Comparison of ENCODE assay signal across 8 mouse cellular contexts in genomic region chr3:79586804-79587203, GRCm38 (mm10). TPM values are rescaled to one million over a fixed set of nuclear protein-coding genes. Genes with fewer than 3 reads are reported as not detected.
A peak's percentile ranks its signal among the peaks of the same experiment; 100 is the strongest.
DNase-seq lines count a peak whose midpoint lies in the region; ATAC-seq and TF ChIP-seq lines count a peak whose summit lies in the region.

No protein-coding gene starts in this region.

- no peak for TF ChIP-seq POLR2A in liver, adult 2 months (IDR thresholded peaks at IDR 0.05; ENCODE audit: extremely low read depth, insufficient read depth, low read length)
- TF ChIP-seq POLR2A in myocyte (IDR thresholded peaks at IDR 0.05; ENCODE audit: insufficient read length, low read depth) = no peak

- H3K36me3 ChIP-seq in C2C12 (ENCODE audit: control insufficient read depth, insufficient read depth) (no peaks in the 10 kb centered on the region), myocyte (ENCODE audit: control insufficient read depth, insufficient read depth) (no peaks in the 10 kb centered on the region)
- no peaks in the 10 kb centered on the region for H3K36me3 ChIP-seq in heart, embryonic 12.5 days
- no peaks in the 10 kb centered on the region for H3K36me3 ChIP-seq in kidney, embryonic 16.5 days (ENCODE audit: insufficient read depth, low read length)
- H3K36me3 ChIP-seq in liver, adult 2 months (ENCODE audit: control insufficient read depth, insufficient read depth, low read length) = no peaks in the 10 kb centered on the region

- peak; percentile 79 for TF ChIP-seq CTCF in C2C12 (IDR thresholded peaks at IDR 0.05; ENCODE audit: control insufficient read depth, insufficient read depth, insufficient read length)
- peak; percentile 94 for TF ChIP-seq CTCF in liver, adult 2 months (IDR thresholded peaks at IDR 0.05; ENCODE audit: low read depth, low read length)

- 5% methylated on average over 6 of the region's 6 CpGs for WGBS in heart, embryonic 12.5 days
- 6% methylated on average over 6 of the region's 6 CpGs for WGBS in kidney, embryonic 16.5 days
- WGBS in liver, adult 2 months = 5% methylated on average over 6 of the region's 6 CpGs

- H3K27ac ChIP-seq in heart, embryonic 12.5 days (ENCODE audit: poor library complexity, severe bottlenecking) = no peak overlapping the region
- no peak overlapping the region for H3K27ac ChIP-seq in kidney, embryonic 16.5 days (ENCODE audit: low read length)
- no peak overlapping the region for H3K27ac ChIP-seq in liver, adult 2 months (replicated peaks; ENCODE audit: insufficient read depth, low read depth, low read length)

- H3K4me2 ChIP-seq in heart, embryonic 12.5 days = no peak overlapping the region
- 0 out of 2 replicates have a peak overlapping the region, but pooled peaks have one; percentile 21 for H3K4me2 ChIP-seq in kidney, embryonic 16.5 days (replicated peaks; ENCODE audit: low read depth, low read length)
- peak overlapping the region; percentile 46 for H3K4me2 ChIP-seq in myocyte (ENCODE audit: low read depth)

- no peaks in the 10 kb centered on the region for H3K9me3 ChIP-seq in heart, embryonic 12.5 days (replicated peaks)
- no peaks in the 10 kb centered on the region for H3K9me3 ChIP-seq in kidney, embryonic 16.5 days (ENCODE audit: low read length)

- no peak overlapping the region for H3K4me3 ChIP-seq in C2C12 (ENCODE audit: insufficient read depth, poor library complexity, severe bottlenecking)
- H3K4me3 ChIP-seq in heart, embryonic 12.5 days = no peak overlapping the region
- H3K4me3 ChIP-seq in kidney, embryonic 16.5 days (ENCODE audit: low read length) = no peak overlapping the region
- H3K4me3 ChIP-seq in liver, adult 2 months (ENCODE audit: insufficient read depth, low read depth, low read length) = no peak overlapping the region
- H3K4me3 ChIP-seq in myocyte = no peak overlapping the region

- no peak overlapping the region for H3K9ac ChIP-seq in heart, embryonic 12.5 days
- H3K9ac ChIP-seq in kidney, embryonic 16.5 days (replicated peaks; ENCODE audit: low read length) = no peak overlapping the region
- no peak overlapping the region for H3K9ac ChIP-seq in liver, adult 2 months (ENCODE audit: low read depth, low read length)

- H3K4me1 ChIP-seq in heart, embryonic 12.5 days (replicated peaks) = 0 out of 2 replicates have a peak, but pooled peaks cover 2% of the 10 kb centered on the region
- H3K4me1 ChIP-seq in kidney, embryonic 16.5 days (ENCODE audit: insufficient read depth, low read length) = peaks cover 3% of the 10 kb centered on the region; the same call in 1 of the 2 replicates
- H3K4me1 ChIP-seq in liver, adult 2 months (ENCODE audit: control insufficient read depth, insufficient read depth, low read length) = peaks cover 5% of the 10 kb centered on the region; the same call in 1 of the 2 replicates

- H3ac ChIP-seq in C2C12 (ENCODE audit: control insufficient read depth, insufficient read length, low read depth) (no peak overlapping the region), myocyte (ENCODE audit: control insufficient read depth, insufficient read length) (no peak overlapping the region)

- H3K79me3 ChIP-seq in C2C12 (ENCODE audit: low read depth) = peaks cover 5% of the 10 kb centered on the region

- peak; percentile 84 for ATAC-seq in erythroblast, adult 5-6 weeks (replicated peaks; ENCODE audit: low FRiP score, poor library complexity, severe bottlenecking)
- peak; percentile 49; the same call in 1 of the 2 replicates for ATAC-seq in heart, embryonic 12.5 days (ENCODE audit: insufficient number of reproducible peaks, low FRiP score)
- peak; percentile 82 for ATAC-seq in kidney, embryonic 16.5 days (ENCODE audit: low FRiP score, low TSS enrichment)

- H3K27me3 ChIP-seq in C2C12 (ENCODE audit: control insufficient read depth, insufficient read depth, insufficient read length) (no peaks in the 10 kb centered on the region), myocyte (ENCODE audit: control insufficient read depth, insufficient read depth, insufficient read length) (no peaks in the 10 kb centered on the region)
- no peaks in the 10 kb centered on the region for H3K27me3 ChIP-seq in heart, embryonic 12.5 days (replicated peaks)
- H3K27me3 ChIP-seq in kidney, embryonic 16.5 days (ENCODE audit: insufficient read depth, low read length) = no peaks in the 10 kb centered on the region
- H3K27me3 ChIP-seq in liver, adult 2 months (ENCODE audit: control insufficient read depth, insufficient read depth, low read length) = no peaks in the 10 kb centered on the region

- H3K79me2 ChIP-seq in C2C12 (ENCODE audit: control insufficient read depth, insufficient read depth) (peaks cover 12% of the 10 kb centered on the region), myocyte (ENCODE audit: control insufficient read depth, insufficient read depth) (peaks cover 6% of the 10 kb centered on the region)
- H3K79me2 ChIP-seq in liver, adult 2 months (ENCODE audit: control insufficient read depth, insufficient read depth, low read length) = peaks cover 5% of the 10 kb centered on the region; the same call in 1 of the 2 replicates

- DNase-seq in brain, adult 2 months (ENCODE audit: low read depth, low spot score) = peak; percentile 95
- DNase-seq in liver, adult 2 months (ENCODE audit: extremely low read depth, low read depth, low spot score) = peak; percentile 70
- DNase-seq in spleen, postnatal 4 days (ENCODE audit: low spot score in 2 of 2) = peak; percentile 88 to 95

TF ChIP-seq in C2C12, 6 proteins besides CTCF, POLR2A, EP300 and RAD21:
- TF ChIP-seq MYOD1 (IDR thresholded peaks at IDR 0.05; ENCODE audit: control insufficient read depth, insufficient read length, low read depth) (no peak), FOSL1 (IDR thresholded peaks at IDR 0.05; ENCODE audit: insufficient read depth, low read length, poor library complexity, severe bottlenecking) (no peak), CEBPB (IDR thresholded peaks at IDR 0.05; ENCODE audit: low read depth) (no peak), MYOG (IDR thresholded peaks at IDR 0.05; ENCODE audit: control insufficient read depth, extremely low read depth, insufficient read length) (no peak), USF1 (IDR thresholded peaks at IDR 0.05; ENCODE audit: low read depth) (no peak), MAX (IDR thresholded peaks at IDR 0.05) (peak; percentile 14)

TF ChIP-seq in myocyte, 11 proteins besides CTCF, POLR2A, EP300 and RAD21 (continues in another document):
- TF ChIP-seq SRF (IDR thresholded peaks at IDR 0.05; ENCODE audit: control insufficient read depth, insufficient read length, low read depth) (no peak), CEBPB (IDR thresholded peaks at IDR 0.05; ENCODE audit: insufficient read depth, poor library complexity, severe bottlenecking) (no peak), REST (IDR thresholded peaks at IDR 0.05; ENCODE audit: insufficient read depth, insufficient read length) (no peak), TCF12 (IDR thresholded peaks at IDR 0.05; ENCODE audit: insufficient read depth, poor library complexity, severe bottlenecking) (no peak), E2F4 (IDR thresholded peaks at IDR 0.05; ENCODE audit: insufficient read depth) (no peak), TCF3 (IDR thresholded peaks at IDR 0.05; ENCODE audit: insufficient read length, low read depth) (no peak), MYOG (IDR thresholded peaks at IDR 0.05; ENCODE audit: control insufficient read depth in 1 of 3, insufficient read depth in 1 of 3, insufficient read length in 2 of 3, low read depth in 2 of 3) (no peak), MAX (IDR thresholded peaks at IDR 0.05; ENCODE audit: low read depth) (no peak), USF1 (IDR thresholded peaks at IDR 0.05; ENCODE audit: low read depth) (no peak), POLR2AphosphoS2 (IDR thresholded peaks at IDR 0.05; ENCODE audit: insufficient read length, low read depth) (no peak)

RNA-seq across cellular contexts. Expression of gene Ppid, which starts 4.3 kb away (rescaled TPM):
- 48.1 TPM for polyA plus RNA-seq in C2C12 (2012; fragmentation: generic; extraction: Trizol)
- 32.3 and 35.5 TPM in 2 replicates for total RNA-seq in erythroblast, adult 5-6 weeks (2015; ENCODE audit: low replicate concordance)
- total RNA-seq in erythroblast, adult 5-6 weeks (2017; ENCODE audit: low replicate concordance) = 60.6 and 64.3 TPM in 2 replicates
- polyA plus RNA-seq in heart, embryonic 12.5 days (2016; fragmentation: Nextera tagmentation; extraction: Ambion mirVana) = 121 and 122 TPM in 2 replicates
- polyA plus RNA-seq in kidney, embryonic 16.5 days (2015; fragmentation: Nextera tagmentation; extraction: Ambion mirVana) = 160 and 165 TPM in 2 replicates
- 29.5 and 33.3 TPM in 2 replicates for total RNA-seq in liver, adult 2 months (2014; rRNA removed)
- polyA plus RNA-seq in liver, adult 2 months (2012; rRNA removed) = 5.7 and 7.1 TPM in 2 replicates
- 32.1 TPM for polyA plus RNA-seq in myocyte (2012; fragmentation: generic; extraction: Trizol)

RNA-seq across cellular contexts. Expression of gene Fnip2, which starts 19.2 kb away (rescaled TPM):
- polyA plus RNA-seq in C2C12 (2012; fragmentation: generic; extraction: Trizol) = 4.0 TPM
- total RNA-seq in erythroblast, adult 5-6 weeks (2015; ENCODE audit: low replicate concordance) = 35.5 and 82.1 TPM in 2 replicates
- 93.3 and 101 TPM in 2 replicates for total RNA-seq in erythroblast, adult 5-6 weeks (2017; ENCODE audit: low replicate concordance)
- polyA plus RNA-seq in heart, embryonic 12.5 days (2016; fragmentation: Nextera tagmentation; extraction: Ambion mirVana) = 5.3 and 6.3 TPM in 2 replicates
- polyA plus RNA-seq in kidney, embryonic 16.5 days (2015; fragmentation: Nextera tagmentation; extraction: Ambion mirVana) = 3.2 and 3.8 TPM in 2 replicates
- total RNA-seq in liver, adult 2 months (2014; rRNA removed) = 43.3 and 46.7 TPM in 2 replicates
- 4.9 and 6.3 TPM in 2 replicates for polyA plus RNA-seq in liver, adult 2 months (2012; rRNA removed)
- polyA plus RNA-seq in myocyte (2012; fragmentation: generic; extraction: Trizol) = 2.5 TPM

RNA-seq across cellular contexts. Expression of gene 4930579G24Rik, which starts 42.1 kb away (rescaled TPM):
- 13.2 TPM for polyA plus RNA-seq in C2C12 (2012; fragmentation: generic; extraction: Trizol)
- total RNA-seq in erythroblast, adult 5-6 weeks (2015; ENCODE audit: low replicate concordance) = 9.6 and 11.3 TPM in 2 replicates
- total RNA-seq in erythroblast, adult 5-6 weeks (2017; ENCODE audit: low replicate concordance) = 2.6 and 8.0 TPM in 2 replicates
- 24.6 and 26.3 TPM in 2 replicates for polyA plus RNA-seq in heart, embryonic 12.5 days (2016; fragmentation: Nextera tagmentation; extraction: Ambion mirVana)
- polyA plus RNA-seq in kidney, embryonic 16.5 days (2015; fragmentation: Nextera tagmentation; extraction: Ambion mirVana) = 29.4 and 30.1 TPM in 2 replicates
- 0.37 and 0.74 TPM in 2 replicates for total RNA-seq in liver, adult 2 months (2014; rRNA removed)
- polyA plus RNA-seq in liver, adult 2 months (2012; rRNA removed) = 0.35 and 0.55 TPM in 2 replicates
- 3.6 TPM for polyA plus RNA-seq in myocyte (2012; fragmentation: generic; extraction: Trizol)

RNA-seq across cellular contexts. Expression of gene Etfdh, which starts 42.5 kb away (rescaled TPM):
- polyA plus RNA-seq in C2C12 (2012; fragmentation: generic; extraction: Trizol) = 17.8 TPM
- 18.2 and 36.3 TPM in 2 replicates for total RNA-seq in erythroblast, adult 5-6 weeks (2015; ENCODE audit: low replicate concordance)
- total RNA-seq in erythroblast, adult 5-6 weeks (2017; ENCODE audit: low replicate concordance) = 20.6 and 23.3 TPM in 2 replicates
- polyA plus RNA-seq in heart, embryonic 12.5 days (2016; fragmentation: Nextera tagmentation; extraction: Ambion mirVana) = 138 and 143 TPM in 2 replicates
- 85.0 and 85.3 TPM in 2 replicates for polyA plus RNA-seq in kidney, embryonic 16.5 days (2015; fragmentation: Nextera tagmentation; extraction: Ambion mirVana)
- total RNA-seq in liver, adult 2 months (2014; rRNA removed) = 199 and 240 TPM in 2 replicates
- 664 and 680 TPM in 2 replicates for polyA plus RNA-seq in liver, adult 2 months (2012; rRNA removed)
- 29.7 TPM for polyA plus RNA-seq in myocyte (2012; fragmentation: generic; extraction: Trizol)
